Mouse (Mus musculus): Measurements from ENCODE around the gene Gm5150. TPM values are rescaled to one million over a fixed set of nuclear protein-coding genes. Genes with fewer than 3 reads are reported as not detected.

The Gm5150 gene
- polyA plus RNA-seq, 1 experiment from 2014 or later = not detected

Small RNA genes lying within 50 kb of the gene (microRNA-seq; reads per million reads assigned to microRNA genes)
- gene Gm24694 = not detected

Other genes with a start within 250 kb of the Gm5150 start
- gene Sirpb1c, start 157.9 kb downstream of the Gm5150 start, polyA plus RNA-seq (2015; fragmentation: Nextera tagmentation; extraction: Ambion mirVana) = 0.24 TPM in 1 of 2 replicates, not detected in the other

Measured in limb, embryonic 15.5 days (tissue).